In genomic region chr9:55581414-55581813, GRCm38 (mm10) we compare ENCODE assay signal across 29 mouse cellular contexts. TPM values are rescaled to one million over a fixed set of nuclear protein-coding genes. Genes with fewer than 3 reads are reported as not detected.
"Had no signal": no experiment of that assay in that cellular context is flagged by ENCODE, and none has a peak within 500 bp of the region (broad histone marks: within the 10 kb centered on the region; RNA-seq: fewer than 3 reads in every experiment).

No protein-coding gene starts in this region.

- H3K9ac ChIP-seq: limb, embryonic 13.5 days; liver, embryonic 12.5 days; liver, embryonic 15.5 days; midbrain, embryonic 15.5 days; neural tube, embryonic 12.5 days; neural tube, embryonic 15.5 days had no signal

- ATAC-seq: liver, embryonic 12.5 days; lung, postnatal 0 days; midbrain, embryonic 15.5 days had no signal

- H3K27me3 ChIP-seq: limb, embryonic 13.5 days; liver, embryonic 12.5 days; liver, embryonic 15.5 days; midbrain, embryonic 15.5 days; neural tube, embryonic 12.5 days; neural tube, embryonic 15.5 days had no signal

- H3K4me3 ChIP-seq: limb, embryonic 10.5 days; limb, embryonic 13.5 days; liver, embryonic 12.5 days; liver, embryonic 15.5 days; midbrain, embryonic 15.5 days; neural tube, embryonic 12.5 days; neural tube, embryonic 15.5 days had no signal

- H3K36me3 ChIP-seq: limb, embryonic 10.5 days; liver, embryonic 12.5 days; liver, embryonic 15.5 days; midbrain, embryonic 15.5 days; neural tube, embryonic 12.5 days had no signal

- H3K27ac ChIP-seq: limb, embryonic 10.5 days; limb, embryonic 13.5 days; liver, embryonic 12.5 days; liver, embryonic 15.5 days; midbrain, embryonic 15.5 days; neural tube, embryonic 12.5 days; neural tube, embryonic 15.5 days; stomach, postnatal 0 days had no signal

- H3K4me1 ChIP-seq: limb, embryonic 13.5 days; liver, embryonic 12.5 days; liver, embryonic 15.5 days; midbrain, embryonic 15.5 days; neural tube, embryonic 12.5 days; neural tube, embryonic 15.5 days had no signal

- H3K4me2 ChIP-seq: limb, embryonic 13.5 days; liver, embryonic 12.5 days; liver, embryonic 15.5 days; midbrain, embryonic 11.5 days; midbrain, embryonic 15.5 days; neural tube, embryonic 12.5 days; neural tube, embryonic 15.5 days had no signal

- H3K9me3 ChIP-seq: limb, embryonic 10.5 days; limb, embryonic 13.5 days; liver, embryonic 12.5 days; liver, embryonic 15.5 days; midbrain, embryonic 15.5 days; neural tube, embryonic 12.5 days; neural tube, embryonic 15.5 days had no signal

- DNase-seq: kidney, adult 18-20 months; kidney, adult 9 months; kidney, postnatal 14 days; kidney, postnatal 4 days; liver; lung, adult 18-20 months; lung, postnatal 4 days; right cerebral cortex, adult 18-20 months; right cerebral cortex, postnatal 14 days; right cerebral cortex, postnatal 4 days; thymus, adult 2 months; thymus, postnatal 14 days; thymus, postnatal 4 days had no signal

RNA-seq across cellular contexts. Expression of gene Isl2, which starts 42.9 kb away (rescaled TPM):
- total RNA-seq: layer of hippocampus, adult 18-20 months; layer of hippocampus, postnatal 14 days; left cerebral cortex, postnatal 25 days; megakaryocyte progenitor cell, adult 5-6 weeks; megakaryocyte-erythroid progenitor cell, adult 5-6 weeks had no signal
- polyA plus RNA-seq: kidney, embryonic 16.5 days had no signal
